Mouse (Mus musculus) Patski (cell line): Measurements from ENCODE around the gene Rdh19. TPM values are rescaled to one million over a fixed set of nuclear protein-coding genes. Genes with fewer than 3 reads are reported as not detected.

ENCODE experiments used
- ATAC-seq: fragments of 100-300 bp; one replicate; pipeline ENCODE4 v1.8.0; 2021
- CTCF ChIA-PET: fragments of 350-600 bp; sonication (Branson Sonifier 250); formaldehyde crosslinking; loops from one replicate; lab custom pipeline; 2022; ENCODE audit warnings: inconsistent platforms; lab: Charles Lee
- POLR2A ChIA-PET: fragments of 350-600 bp; sonication (Branson Sonifier 250); formaldehyde crosslinking; loops from one replicate; lab custom pipeline; 2022; ENCODE audit warnings: antibody characterized with exemption, inconsistent platforms; lab: Charles Lee
- DNase-seq: peaks from one replicate; pipeline ENCODE4 v3.0.0-alpha.2; 2011; ENCODE audit warnings: low read depth, low spot score
- H3K27me3 ChIP-seq: fragments of 371-371 bp; one replicate; pipeline ENCODE4 v1.5.1; 2021
- CTCF ChIP-seq: fragments of 100-300 bp; IDR thresholded peaks from one replicate; pipeline ENCODE4 v1.5.1; 2021
- in situ Hi-C: fragments of 300-500 bp; cut with MboI; formaldehyde crosslinking; loops from 3 replicates; pipeline ENCODE4 v1.11.1; 2018; ENCODE audit warnings: low pct_unique_long_range_greater_than_20kb, mixed read lengths
- polyA plus RNA-seq: library from polyadenylated mRNA; unstranded; gene quantifications from one replicate; pipeline ENCODE4 v1.2.3, GENCODE M21; 2021

The Rdh19 gene
- polyA plus RNA-seq, 1 experiment from 2014 or later = not detected

GRCm38 (mm10) chr10:127903116-127903515, 53.4 kb downstream of the Rdh19 start:
- TF ChIP-seq CTCF = no peak
- no peaks in the 10 kb centered on the region for H3K27me3 ChIP-seq
- no peak for ATAC-seq
- in situ Hi-C loops = no loop called here
- no peak for DNase-seq
- ChIA-PET CTCF (no interaction called here), POLR2A (no interaction called here)

- ChIA-PET POLR2A (no interaction called here), CTCF (interaction anchor here (1.4 kb wide), 1 partner anchor 103 kb away, joined by 3 read pairs; no protein-coding TSS in a partner anchor)
- no peak for TF ChIP-seq CTCF
- DNase-seq (no peak), ATAC-seq (no peak)
- peaks cover 3% of the 10 kb centered on the region for H3K27me3 ChIP-seq
- in situ Hi-C loops = no loop called here
These were observed 55.2 kb downstream of the Rdh19 start for GRCm38 (mm10) chr10:127904718-127905446.

GRCm38 (mm10) chr10:127906138-127906537, 56.4 kb downstream of the Rdh19 start:
- ChIA-PET POLR2A (no interaction called here), CTCF (no interaction called here)
- H3K27me3 ChIP-seq = peaks cover 9% of the 10 kb centered on the region
- DNase-seq = no peak
- ATAC-seq = no peak
- no peak for TF ChIP-seq CTCF
- in situ Hi-C loops = no loop called here

GRCm38 (mm10) chr10:127907386-127907951, 57.7 kb downstream of the Rdh19 start:
- H3K27me3 ChIP-seq = peaks cover 9% of the 10 kb centered on the region
- POLR2A ChIA-PET = no interaction called here
- TF ChIP-seq CTCF = no peak
- DNase-seq (no peak), ATAC-seq (no peak)
- CTCF ChIA-PET = interaction anchor here (1.5 kb wide), 1 partner anchor 12 kb away, joined by 3 read pairs; no protein-coding TSS in a partner anchor
- in situ Hi-C loops = no loop called here

Other genes starting within 250 kb of the Rdh19 start
- 62.5 TPM for gene Lrp1, start 228.8 kb upstream of the Rdh19 start, polyA plus RNA-seq
- gene Stat6, start 206.9 kb upstream of the Rdh19 start, polyA plus RNA-seq = 67.3 TPM
- gene Nemp1, start 183.0 kb upstream of the Rdh19 start, polyA plus RNA-seq = 8.0 TPM
- 31.8 TPM for gene Nab2, start 181.4 kb upstream of the Rdh19 start, polyA plus RNA-seq
- 0.17 TPM for gene Myo1a, start 144.8 kb upstream of the Rdh19 start, polyA plus RNA-seq
- not detected for gene Tac2, start 125.5 kb upstream of the Rdh19 start, polyA plus RNA-seq
- 7.5 TPM for gene Zbtb39, start 110.4 kb upstream of the Rdh19 start, polyA plus RNA-seq
- 0.49 TPM for gene Gpr182, start 98.2 kb upstream of the Rdh19 start, polyA plus RNA-seq
- gene Rdh1, start 90.2 kb upstream of the Rdh19 start, polyA plus RNA-seq = 0.05 TPM
- 0.18 TPM for gene Rdh16f1, start 90.1 kb upstream of the Rdh19 start, polyA plus RNA-seq
- gene Rdh9, start 73.5 kb upstream of the Rdh19 start, polyA plus RNA-seq = not detected
- gene Rdh16, start 48.8 kb upstream of the Rdh19 start, polyA plus RNA-seq = 0.03 TPM
- not detected for gene Rdh16f2, start 16.5 kb downstream of the Rdh19 start, polyA plus RNA-seq
- not detected for gene Rdh7, start 38.9 kb downstream of the Rdh19 start, polyA plus RNA-seq
- gene Sdr9c7, start 48.6 kb downstream of the Rdh19 start, polyA plus RNA-seq = not detected
- gene Hsd17b6, start 157.7 kb downstream of the Rdh19 start, polyA plus RNA-seq = not detected
- 28.4 TPM for gene Prim1, start 165.2 kb downstream of the Rdh19 start, polyA plus RNA-seq
- 764 TPM for gene Naca, start 185.6 kb downstream of the Rdh19 start, polyA plus RNA-seq
- 141 TPM for gene Ptges3, start 209.0 kb downstream of the Rdh19 start, polyA plus RNA-seq
- gene Atp5b, start 233.3 kb downstream of the Rdh19 start, polyA plus RNA-seq = 2,546 TPM
- 45.8 TPM for gene Baz2a, start 241.6 kb downstream of the Rdh19 start, polyA plus RNA-seq